Mouse (Mus musculus) T-helper 17 cell (primary cell): ENCODE results near the gene Muc13.

ENCODE experiments used
- in situ Hi-C, 2 experiments: fragments of 300-600 bp; cut with MboI, MseI; formaldehyde crosslinking; loops; 1 replicate in 1 of 2; 2 replicates in 1 of 2; pipeline ENCODE4 v1.15.1; 2025; ENCODE audit warnings: high pct_unique_total_duplicates in 2 of 2

The Muc13 gene

GRCm38 (mm10) chr16:33793846-33794791 lies at the start of gene Muc13:
Gene Muc13, plus strand, starts transcription at chr16:33794037.
- in situ Hi-C loops = no loop called here

- in situ Hi-C loops = loop anchor here (5.0 to 10.0 kb wide), 2 partner anchors 37 to 60 kb away; no protein-coding TSS in a partner anchor
Observed at GRCm38 (mm10) chr16:33744622-33745419, 49.0 kb upstream of the Muc13 start.

GRCm38 (mm10) chr16:33745457-33745856 lies 48.4 kb upstream of the Muc13 start:
- in situ Hi-C loops = loop anchor here (5.0 to 10.0 kb wide), 2 partner anchors 37 to 59 kb away; no protein-coding TSS in a partner anchor

- in situ Hi-C loops = loop anchor here (5.0 to 10.0 kb wide), 2 partner anchors 36 to 59 kb away; no protein-coding TSS in a partner anchor
Observed at GRCm38 (mm10) chr16:33746074-33746676, 47.7 kb upstream of the Muc13 start.

GRCm38 (mm10) chr16:33747346-33747954 lies 46.4 kb upstream of the Muc13 start:
- in situ Hi-C loops = loop anchor here (5.0 to 10.0 kb wide), 2 partner anchors 35 to 57 kb away; no protein-coding TSS in a partner anchor

GRCm38 (mm10) chr16:33747994-33748393 lies 45.8 kb upstream of the Muc13 start:
- in situ Hi-C loops = loop anchor here (5.0 to 10.0 kb wide), 2 partner anchors 34 to 57 kb away; no protein-coding TSS in a partner anchor

GRCm38 (mm10) chr16:33751152-33751551 lies 42.7 kb upstream of the Muc13 start:
- in situ Hi-C loops = no loop called here

GRCm38 (mm10) chr16:33751590-33751989 lies 42.2 kb upstream of the Muc13 start:
- in situ Hi-C loops = no loop called here

- in situ Hi-C loops = no loop called here
Observed at GRCm38 (mm10) chr16:33752904-33753578, 40.8 kb upstream of the Muc13 start.

GRCm38 (mm10) chr16:33755293-33755692 lies 38.5 kb upstream of the Muc13 start:
- in situ Hi-C loops = no loop called here

GRCm38 (mm10) chr16:33755961-33756360 lies 37.9 kb upstream of the Muc13 start:
- in situ Hi-C loops = no loop called here

- in situ Hi-C loops = no loop called here
Observed at GRCm38 (mm10) chr16:33756396-33756795, 37.4 kb upstream of the Muc13 start.

GRCm38 (mm10) chr16:33759207-33759606 lies 34.6 kb upstream of the Muc13 start:
- in situ Hi-C loops = no loop called here

GRCm38 (mm10) chr16:33760542-33760941 lies 33.3 kb upstream of the Muc13 start:
- in situ Hi-C loops = no loop called here

GRCm38 (mm10) chr16:33760996-33761395 lies 32.8 kb upstream of the Muc13 start:
- in situ Hi-C loops = no loop called here

GRCm38 (mm10) chr16:33764501-33765193 lies 29.2 kb upstream of the Muc13 start:
- in situ Hi-C loops = no loop called here

- in situ Hi-C loops = no loop called here
Observed at GRCm38 (mm10) chr16:33765477-33765876, 28.4 kb upstream of the Muc13 start.

GRCm38 (mm10) chr16:33766309-33766708 lies 27.5 kb upstream of the Muc13 start:
- in situ Hi-C loops = no loop called here

- in situ Hi-C loops = no loop called here
Observed at GRCm38 (mm10) chr16:33766757-33767156, 27.1 kb upstream of the Muc13 start.
